Mouse (Mus musculus) liver, embryonic 12.5 days (tissue): ENCODE data around the gene Arhgdia. TPM values are rescaled to one million over a fixed set of nuclear protein-coding genes. Genes with fewer than 3 reads are reported as not detected.

Source experiments
- microRNA-seq: library from miRNA; unstranded; fragments of <30 nt; microRNA quantifications from one replicate; pipeline ENCODE4, GENCODE M21; 2017
- polyA plus RNA-seq: library from polyadenylated mRNA; unstranded; fragments of >200 nt; fragmentation: Nextera tagmentation; extraction: Ambion mirVana; gene quantifications from 2 replicates; pipeline ENCODE4 v1.2.1, GENCODE M21; 2016

Arhgdia gene
- polyA plus RNA-seq, 1 experiment from 2014 or later = 356 TPM

Small RNA genes lying within 50 kb of the gene (microRNA-seq; reads per million reads assigned to microRNA genes)
- gene Mir6936 = 7.4 reads per million, percentile 16 among the genes with 10 or more reads in this experiment

Other genes starting within 250 kb of the Arhgdia start
- 952 and 1,008 TPM in 2 replicates for gene Actg1, start 233.1 kb downstream of the Arhgdia start, polyA plus RNA-seq
- 0.16 and 0.18 TPM in 2 replicates for gene Fscn2, start 220.1 kb downstream of the Arhgdia start, polyA plus RNA-seq
- gene Faap100, start 202.9 kb downstream of the Arhgdia start, polyA plus RNA-seq = 12.8 and 13.1 TPM in 2 replicates
- 44.9 and 46.3 TPM in 2 replicates for gene Nploc4, start 143.9 kb downstream of the Arhgdia start, polyA plus RNA-seq
- not detected in 2 replicates for gene Tspan10, start 139.0 kb downstream of the Arhgdia start, polyA plus RNA-seq
- 0.13 and 0.25 TPM in 2 replicates for gene Pde6g, start 128.1 kb downstream of the Arhgdia start, polyA plus RNA-seq
- gene Oxld1, start 123.6 kb downstream of the Arhgdia start, polyA plus RNA-seq = 8.1 and 9.6 TPM in 2 replicates
- gene Ccdc137, start 123.5 kb downstream of the Arhgdia start, polyA plus RNA-seq = 31.3 and 32.3 TPM in 2 replicates
- gene Arl16, start 114.0 kb downstream of the Arhgdia start, polyA plus RNA-seq = 22.3 and 24.2 TPM in 2 replicates
- 161 and 166 TPM in 2 replicates for gene Mrpl12, start 97.0 kb downstream of the Arhgdia start, polyA plus RNA-seq
- 47.0 and 54.9 TPM in 2 replicates for gene Slc25a10, start 89.8 kb downstream of the Arhgdia start, polyA plus RNA-seq
- 8.5 and 9.6 TPM in 2 replicates for gene Gcgr, start 50.9 kb downstream of the Arhgdia start, polyA plus RNA-seq
- gene Mcrip1, start 31.9 kb downstream of the Arhgdia start, polyA plus RNA-seq = 60.4 and 61.8 TPM in 2 replicates
- not detected in 2 replicates for gene Ppp1r27, start 30.5 kb downstream of the Arhgdia start, polyA plus RNA-seq
- 443 and 468 TPM in 2 replicates for gene P4hb, start 8.4 kb downstream of the Arhgdia start, polyA plus RNA-seq
- gene Alyref, start 16.7 kb upstream of the Arhgdia start, polyA plus RNA-seq = 542 and 545 TPM in 2 replicates
- 118 and 120 TPM in 2 replicates for gene Anapc11, start 16.8 kb upstream of the Arhgdia start, polyA plus RNA-seq
- gene Npb, start 26.9 kb upstream of the Arhgdia start, polyA plus RNA-seq = 5.0 and 6.6 TPM in 2 replicates
- 135 and 142 TPM in 2 replicates for gene Pcyt2, start 36.3 kb upstream of the Arhgdia start, polyA plus RNA-seq
- gene Sirt7, start 43.6 kb upstream of the Arhgdia start, polyA plus RNA-seq = 43.1 and 45.3 TPM in 2 replicates
- gene Mafg, start 52.0 kb upstream of the Arhgdia start, polyA plus RNA-seq = 53.4 and 58.3 TPM in 2 replicates
- gene Pycr1, start 62.1 kb upstream of the Arhgdia start, polyA plus RNA-seq = 11.0 and 11.3 TPM in 2 replicates
- 0.23 and 0.47 TPM in 2 replicates for gene Myadml2, start 66.5 kb upstream of the Arhgdia start, polyA plus RNA-seq
- 0.31 and 0.38 TPM in 2 replicates for gene Notum, start 79.6 kb upstream of the Arhgdia start, polyA plus RNA-seq
- 65.1 and 65.2 TPM in 2 replicates for gene Aspscr1, start 91.3 kb upstream of the Arhgdia start, polyA plus RNA-seq
- gene Cenpx, start 132.1 kb upstream of the Arhgdia start, polyA plus RNA-seq = 130 and 137 TPM in 2 replicates
- 23.3 and 23.6 TPM in 2 replicates for gene Lrrc45, start 132.3 kb upstream of the Arhgdia start, polyA plus RNA-seq
- gene Rac3, start 139.8 kb upstream of the Arhgdia start, polyA plus RNA-seq = 2.8 and 3.1 TPM in 2 replicates
- 8.4 and 10.0 TPM in 2 replicates for gene Dcxr, start 145.7 kb upstream of the Arhgdia start, polyA plus RNA-seq
- 0.13 TPM in 1 of 2 replicates, not detected in the other for gene Cbr2, start 150.5 kb upstream of the Arhgdia start, polyA plus RNA-seq
- 6.4 and 7.3 TPM in 2 replicates for gene Hmga1b, start 181.2 kb upstream of the Arhgdia start, polyA plus RNA-seq
- 22.4 and 22.9 TPM in 2 replicates for gene Rfng, start 202.6 kb upstream of the Arhgdia start, polyA plus RNA-seq
- gene Gps1, start 202.6 kb upstream of the Arhgdia start, polyA plus RNA-seq = 128 and 135 TPM in 2 replicates
- 99.5 and 100.0 TPM in 2 replicates for gene Dus1l, start 214.8 kb upstream of the Arhgdia start, polyA plus RNA-seq
- gene Fasn, start 242.9 kb upstream of the Arhgdia start, polyA plus RNA-seq = 35.9 and 40.3 TPM in 2 replicates